Mouse (Mus musculus) C2C12 (cell line): Measurements from ENCODE around the gene Hoxd13. TPM values are rescaled to one million over a fixed set of nuclear protein-coding genes. Genes with fewer than 3 reads are reported as not detected.

Experiments
- H3K27me3 ChIP-seq: one replicate; pipeline ENCODE4 v1.6.1; 2011; ENCODE audit not compliant: control insufficient read depth, insufficient read depth, insufficient read length
- H3K36me3 ChIP-seq: one replicate; pipeline ENCODE4 v1.6.1; 2011; ENCODE audit not compliant: control insufficient read depth, insufficient read depth
- H3K4me3 ChIP-seq: one replicate; pipeline ENCODE4 v1.5.1; 2011; ENCODE audit warnings: mild to moderate bottlenecking, control low read depth; ENCODE audit not compliant: poor library complexity, insufficient read depth, severe bottlenecking
- H3K79me2 ChIP-seq: one replicate; pipeline ENCODE4 v1.6.1; 2011; ENCODE audit not compliant: control insufficient read depth, insufficient read depth
- H3K79me3 ChIP-seq: one replicate; pipeline ENCODE4 v1.6.1; 2011; ENCODE audit warnings: low read depth, control low read depth
- H3ac ChIP-seq: one replicate; pipeline ENCODE3; 2011; ENCODE audit warnings: low read depth; ENCODE audit not compliant: control insufficient read depth, insufficient read length
- CEBPB ChIP-seq: IDR thresholded peaks from one replicate; pipeline ENCODE4 v1.6.1; 2011; ENCODE audit warnings: low read depth, mild to moderate bottlenecking, control low read depth, moderate library complexity
- CTCF ChIP-seq: IDR thresholded peaks from one replicate; pipeline ENCODE4 v1.5.1; 2011; ENCODE audit not compliant: control insufficient read depth, insufficient read depth, insufficient read length
- FOSL1 ChIP-seq: IDR thresholded peaks from one replicate; pipeline ENCODE4 v1.8.0; 2011; ENCODE audit warnings: mild to moderate bottlenecking, low read length; ENCODE audit not compliant: poor library complexity, insufficient read depth, severe bottlenecking
- MAX ChIP-seq: IDR thresholded peaks from one replicate; pipeline ENCODE4 v1.6.1; 2011; ENCODE audit warnings: mild to moderate bottlenecking, control low read depth
- MYOD1 ChIP-seq: IDR thresholded peaks from one replicate; pipeline ENCODE4 v1.6.1; 2011; ENCODE audit warnings: low read depth; ENCODE audit not compliant: control insufficient read depth, insufficient read length
- MYOG ChIP-seq: IDR thresholded peaks from one replicate; pipeline ENCODE4 v1.6.1; 2011; ENCODE audit not compliant: control insufficient read depth, insufficient read length; ENCODE audit errors: extremely low read depth
- USF1 ChIP-seq: IDR thresholded peaks from one replicate; pipeline ENCODE4 v1.6.1; 2011; ENCODE audit warnings: low read depth, mild to moderate bottlenecking, control low read depth, moderate library complexity
- polyA plus RNA-seq: library from polyadenylated mRNA; unstranded; fragments of >200 nt; fragmentation: generic; extraction: Trizol; gene quantifications from one replicate; pipeline ENCODE4 v1.2.1, GENCODE M21; 2012; ENCODE audit warnings: missing spikeins

The Hoxd13 gene
- polyA plus RNA-seq, 1 experiment = not detected

DNA sequence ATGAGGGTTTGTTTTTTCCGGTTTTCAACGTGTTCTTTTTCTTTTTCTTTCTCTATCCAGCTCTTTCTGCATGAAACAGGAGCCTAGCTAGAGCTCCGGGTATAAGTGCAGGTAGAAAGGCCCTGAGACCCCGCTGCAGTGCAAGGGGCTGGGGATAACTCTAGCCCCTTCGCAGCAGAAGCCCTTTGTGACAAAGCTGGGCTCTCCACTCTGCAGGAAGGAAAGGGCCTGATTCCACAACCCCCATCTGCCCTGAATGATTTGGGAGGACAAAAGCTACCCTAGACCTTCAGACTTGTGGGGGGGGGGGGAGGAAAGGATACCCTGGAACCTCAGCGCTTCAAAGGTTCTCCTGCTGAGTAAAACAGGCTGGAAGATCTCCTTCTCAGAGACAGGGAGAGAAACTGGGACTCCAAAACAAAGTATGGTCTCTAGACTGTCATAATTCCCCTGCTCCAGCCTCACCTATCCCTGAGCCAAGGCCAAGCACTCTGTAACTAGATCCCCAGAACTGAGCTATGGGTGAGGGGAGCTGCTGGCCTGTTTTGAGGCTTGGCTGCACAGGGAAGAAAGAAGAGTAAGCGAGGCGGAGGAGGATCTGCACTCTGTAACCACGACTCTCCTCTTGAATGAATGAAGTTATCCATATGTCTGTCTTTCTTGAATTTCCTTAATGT, 8.4 kb downstream of the Hoxd13 start:
- H3ac ChIP-seq = no peak overlapping the region
- no peaks in the 10 kb centered on the region for H3K79me2 ChIP-seq
- no peak for TF ChIP-seq MYOG
- TF ChIP-seq FOSL1 = no peak
- TF ChIP-seq MAX = no peak
- no peak for TF ChIP-seq MYOD1
- TF ChIP-seq CTCF = no peak
- TF ChIP-seq USF1 = no peak
- no peak for TF ChIP-seq CEBPB
- H3K27me3 ChIP-seq = peaks cover 61% of the 10 kb centered on the region
- H3K4me3 ChIP-seq = no peak overlapping the region
- H3K36me3 ChIP-seq = no peaks in the 10 kb centered on the region
- H3K79me3 ChIP-seq = no peaks in the 10 kb centered on the region

GRCm38 (mm10) chr2:74677106-74677505, 9.0 kb downstream of the Hoxd13 start:
- no peak overlapping the region for H3ac ChIP-seq
- H3K4me3 ChIP-seq = no peak overlapping the region
- H3K79me2 ChIP-seq = no peaks in the 10 kb centered on the region
- H3K27me3 ChIP-seq = peaks cover 66% of the 10 kb centered on the region
- H3K79me3 ChIP-seq = no peaks in the 10 kb centered on the region
- no peak for TF ChIP-seq MAX
- no peak for TF ChIP-seq MYOG
- TF ChIP-seq CEBPB = no peak
- TF ChIP-seq MYOD1 = no peak
- TF ChIP-seq CTCF = no peak
- TF ChIP-seq FOSL1 = no peak
- TF ChIP-seq USF1 = no peak
- H3K36me3 ChIP-seq = no peaks in the 10 kb centered on the region

GRCm38 (mm10) chr2:74678891-74679595, 10.9 kb downstream of the Hoxd13 start, which contains the start of gene Hoxd11:
Gene Hoxd11, plus strand, starts transcription at chr2:74679557.
- Histone ChIP-seq H3K4me3 (no peak within 1 kb of the TSS), H3K79me2 (no peaks in the 10 kb centered on the region), H3K27me3 (peaks cover 66% of the 10 kb centered on the region), H3K79me3 (no peaks in the 10 kb centered on the region), H3K36me3 (no peaks in the 10 kb centered on the region), H3ac (no peak within 1 kb of the TSS)
- no peak for TF ChIP-seq MAX
- no peak for TF ChIP-seq MYOD1
- no peak for TF ChIP-seq FOSL1
- no peak for TF ChIP-seq USF1

GRCm38 (mm10) chr2:74679596-74679971, 11.5 kb downstream of the Hoxd13 start:
- peaks cover 61% of the 10 kb centered on the region for H3K27me3 ChIP-seq
- no peaks in the 10 kb centered on the region for H3K79me3 ChIP-seq
- H3K79me2 ChIP-seq = no peaks in the 10 kb centered on the region
- H3K4me3 ChIP-seq = no peak overlapping the region
- no peaks in the 10 kb centered on the region for H3K36me3 ChIP-seq
- no peak for TF ChIP-seq FOSL1
- no peak for TF ChIP-seq MAX
- H3ac ChIP-seq = no peak overlapping the region

DNA sequence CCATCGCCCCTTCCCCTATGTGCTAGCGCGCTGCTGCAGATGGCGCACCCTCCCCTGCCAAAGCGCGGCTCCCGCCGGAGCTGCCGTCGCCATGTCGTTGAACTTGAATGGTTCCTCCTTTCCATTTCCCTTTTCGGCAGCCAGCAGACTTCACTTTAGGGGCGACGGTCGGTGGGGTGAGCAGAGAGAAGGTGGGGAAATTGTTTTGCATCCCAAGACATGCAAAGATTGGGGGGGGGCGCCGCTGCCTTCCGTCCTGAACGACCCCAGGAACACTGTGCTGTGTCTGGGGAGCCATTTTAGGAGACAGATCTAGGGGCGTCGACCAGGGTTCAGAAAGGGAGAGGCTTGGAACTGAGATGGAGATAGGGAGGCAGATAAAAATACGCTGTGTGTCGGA, 11.9 kb downstream of the Hoxd13 start:
- Histone ChIP-seq H3K4me3 (no peak overlapping the region), H3K27me3 (peaks cover 57% of the 10 kb centered on the region), H3ac (no peak overlapping the region), H3K79me3 (no peaks in the 10 kb centered on the region), H3K79me2 (no peaks in the 10 kb centered on the region), H3K36me3 (no peaks in the 10 kb centered on the region)
- TF ChIP-seq CEBPB (no peak), FOSL1 (no peak), CTCF (no peak), MYOD1 (no peak), MAX (no peak), MYOG (no peak), USF1 (no peak)
